Mouse (Mus musculus): ENCODE results near the gene Eif4a3. TPM values are rescaled to one million over a fixed set of nuclear protein-coding genes. Genes with fewer than 3 reads are reported as not detected.
A peak's percentile ranks its signal among the peaks of the same experiment; 100 is the strongest.
"Not testable (repeated sequence)": the region's sequence is repeated elsewhere in the genome, so short reads cannot be mapped to it uniquely, and the experiment has no call there.

Eif4a3 gene
- total RNA-seq, 2 experiments from 2014 or later, result 115 to 127 TPM

GRCm38 (mm10) chr11:119300246-119300935 is 502 bp upstream of the Eif4a3 start:
- intact Hi-C loops (cut with DNase I), result loop anchor here (10.0 kb wide), 2 partner anchors 184 to 604 kb away; no protein-coding TSS in a partner anchor
- DNase-seq, result no peak

DNA sequence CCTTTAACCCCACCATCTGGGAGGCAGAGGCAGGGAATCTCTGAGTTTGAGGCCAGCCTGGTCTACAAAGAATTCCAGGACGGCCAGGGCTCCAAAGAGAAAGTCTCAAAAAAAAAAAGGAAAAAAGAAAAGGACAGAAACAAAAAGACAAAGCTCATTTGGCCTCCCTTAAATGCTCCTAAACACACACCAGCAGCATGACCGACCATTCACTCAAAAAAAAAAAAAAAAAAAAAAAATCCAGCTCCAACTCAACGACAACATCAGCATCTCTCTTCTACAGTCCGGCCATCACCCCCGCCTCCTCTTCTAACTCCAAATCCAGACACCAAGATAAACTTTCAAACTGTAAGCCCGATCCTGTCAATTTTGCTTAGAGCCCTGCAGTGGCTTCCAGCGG is 972 bp downstream of the Eif4a3 start:
- intact Hi-C loops (cut with DNase I), result no loop called here
- DNase-seq, result no peak

GRCm38 (mm10) chr11:119297996-119298395 is 1.9 kb downstream of the Eif4a3 start:
- intact Hi-C loops (cut with DNase I), result no loop called here
- DNase-seq, result no peak

- DNase-seq; intact Hi-C loops (cut with DNase I): not testable (repeated sequence)
Observed at GRCm38 (mm10) chr11:119292861-119293260, 7.0 kb downstream of the Eif4a3 start.

DNA sequence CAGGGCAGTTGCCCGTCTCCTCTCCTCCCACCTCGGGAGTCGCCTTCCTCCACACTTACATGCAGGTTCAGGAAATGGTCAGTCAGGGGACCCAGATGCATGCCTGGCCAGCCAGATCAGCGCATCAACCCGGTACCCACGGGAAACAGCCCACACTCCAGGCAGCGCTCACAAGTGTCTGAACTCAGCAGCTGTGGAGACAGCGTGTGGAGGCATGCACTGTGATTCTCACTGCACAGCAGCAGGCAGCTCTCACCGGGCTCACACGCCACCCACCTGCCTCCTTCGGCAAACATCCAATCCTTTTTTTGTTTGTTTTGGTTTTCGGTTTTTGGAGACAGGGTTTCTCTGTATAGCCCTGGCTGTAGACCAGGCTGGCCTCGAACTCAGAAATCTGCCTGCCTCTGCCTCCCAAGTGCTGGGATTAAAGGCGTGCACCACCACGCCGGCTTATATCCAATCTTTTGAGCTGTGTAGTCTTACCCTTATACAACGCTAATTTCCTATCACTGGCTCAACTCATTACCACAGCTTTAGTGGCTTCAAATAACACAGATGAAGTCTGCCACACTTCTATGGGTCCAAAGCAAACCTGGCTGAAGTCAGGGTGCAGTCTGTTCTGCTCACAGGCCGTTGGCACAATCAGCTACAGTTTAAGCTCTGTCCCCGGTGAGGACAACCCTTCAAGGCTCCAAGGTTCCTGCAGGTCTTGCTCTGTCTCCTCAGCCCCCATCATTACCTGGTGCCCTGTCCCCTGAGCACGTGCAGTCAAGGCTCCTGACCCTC is 12.5 kb downstream of the Eif4a3 start:
- DNase-seq, result no peak
- intact Hi-C loops (cut with DNase I), result no loop called here

DNA sequence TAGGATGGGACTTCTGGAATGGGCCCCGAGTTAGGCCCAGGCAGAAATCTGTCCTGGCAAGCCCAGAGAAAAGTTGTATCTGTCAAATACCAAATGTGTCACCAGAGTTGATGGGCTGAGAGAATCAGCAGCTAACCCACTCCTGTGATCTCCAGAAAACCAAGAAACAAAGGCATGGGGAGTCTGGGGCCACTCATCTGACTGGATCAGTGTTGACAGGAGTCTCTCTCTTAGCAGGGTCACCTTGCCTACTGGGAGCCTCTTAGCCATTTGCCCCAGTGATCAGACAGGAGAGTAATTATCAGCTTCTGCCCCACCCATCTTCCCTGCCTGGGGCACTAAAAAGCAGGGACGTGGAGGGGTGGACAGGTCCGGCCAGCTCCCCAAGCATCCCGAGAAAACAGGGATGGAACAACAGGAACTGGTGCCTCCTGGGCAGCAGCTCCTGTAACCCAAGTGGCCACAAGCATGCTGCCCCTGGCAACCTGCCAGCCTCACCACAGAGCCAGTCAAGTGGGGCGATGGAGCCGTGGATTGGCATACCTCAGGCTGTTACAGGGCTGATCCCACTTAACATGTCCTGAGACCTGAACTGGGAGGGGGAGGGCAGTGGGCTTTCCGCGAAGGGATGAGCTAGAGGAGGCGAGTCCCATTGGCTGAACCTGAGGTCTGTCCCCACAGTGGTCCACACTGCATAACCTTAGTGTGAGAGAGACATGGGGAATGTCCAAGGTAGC is 13.9 kb downstream of the Eif4a3 start:
- intact Hi-C loops (cut with DNase I), result no loop called here
- DNase-seq, result peak; percentile 50

DNA sequence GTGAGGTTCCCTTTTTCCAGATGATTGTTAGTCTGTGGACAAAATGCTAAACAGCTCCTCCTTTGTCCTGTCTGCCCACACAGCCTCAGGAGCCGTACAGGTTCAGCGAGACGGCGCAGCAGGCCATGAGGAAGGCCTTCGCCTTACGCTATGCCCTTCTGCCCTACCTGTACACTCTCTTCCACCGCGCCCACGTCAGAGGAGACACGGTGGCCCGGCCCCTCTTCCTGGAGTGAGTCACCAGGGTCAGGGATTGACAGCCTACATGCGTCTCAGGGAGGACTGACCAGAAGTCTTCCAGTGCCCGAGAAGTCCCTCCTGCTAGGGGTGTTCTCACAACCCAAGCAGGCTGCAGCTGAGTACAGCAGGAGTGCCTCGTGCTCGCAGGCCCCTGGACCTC is 18.9 kb downstream of the Eif4a3 start:
- DNase-seq, result no peak
- intact Hi-C loops (cut with DNase I), result no loop called here

DNA sequence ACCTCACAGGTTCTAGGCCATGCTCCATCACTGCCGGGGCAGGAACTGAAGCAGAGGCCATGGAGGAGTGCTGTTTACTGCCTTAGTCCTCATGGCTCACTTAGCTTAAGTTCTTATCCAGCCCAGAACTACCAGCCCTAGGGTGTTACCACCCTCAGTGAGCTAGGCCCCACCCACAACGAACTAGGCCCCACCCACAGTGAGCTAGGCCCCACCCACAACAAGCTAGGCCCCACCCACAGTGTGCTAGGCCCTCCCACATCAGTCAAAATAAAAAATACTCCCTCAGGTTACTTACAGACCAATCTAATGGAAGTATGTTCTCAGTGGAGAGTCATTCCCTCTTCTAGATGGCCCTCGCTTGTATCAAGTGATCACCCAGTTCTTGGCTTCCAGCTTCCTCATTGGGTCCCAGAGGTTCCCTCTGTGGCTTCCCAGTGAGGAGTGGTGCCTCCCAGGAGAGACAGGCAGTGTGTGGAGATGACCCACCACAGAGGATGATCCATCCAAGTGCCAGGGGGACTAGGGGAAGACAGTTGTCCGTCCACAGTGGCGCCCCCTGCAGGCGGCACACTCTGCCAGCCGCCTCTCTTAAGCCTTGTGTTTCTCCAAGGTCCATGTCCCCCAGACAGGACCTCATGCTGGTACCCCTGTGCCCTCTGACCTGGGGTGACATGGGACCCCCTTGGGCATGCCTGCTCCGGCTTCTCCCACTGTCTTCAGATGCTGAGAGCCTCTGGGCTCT is 26.5 kb downstream of the Eif4a3 start:
- no peak for DNase-seq
- intact Hi-C loops (cut with DNase I), result no loop called here

GRCm38 (mm10) chr11:119272492-119272891 is 27.4 kb downstream of the Eif4a3 start:
- DNase-seq; intact Hi-C loops (cut with DNase I): not testable (repeated sequence)

DNA sequence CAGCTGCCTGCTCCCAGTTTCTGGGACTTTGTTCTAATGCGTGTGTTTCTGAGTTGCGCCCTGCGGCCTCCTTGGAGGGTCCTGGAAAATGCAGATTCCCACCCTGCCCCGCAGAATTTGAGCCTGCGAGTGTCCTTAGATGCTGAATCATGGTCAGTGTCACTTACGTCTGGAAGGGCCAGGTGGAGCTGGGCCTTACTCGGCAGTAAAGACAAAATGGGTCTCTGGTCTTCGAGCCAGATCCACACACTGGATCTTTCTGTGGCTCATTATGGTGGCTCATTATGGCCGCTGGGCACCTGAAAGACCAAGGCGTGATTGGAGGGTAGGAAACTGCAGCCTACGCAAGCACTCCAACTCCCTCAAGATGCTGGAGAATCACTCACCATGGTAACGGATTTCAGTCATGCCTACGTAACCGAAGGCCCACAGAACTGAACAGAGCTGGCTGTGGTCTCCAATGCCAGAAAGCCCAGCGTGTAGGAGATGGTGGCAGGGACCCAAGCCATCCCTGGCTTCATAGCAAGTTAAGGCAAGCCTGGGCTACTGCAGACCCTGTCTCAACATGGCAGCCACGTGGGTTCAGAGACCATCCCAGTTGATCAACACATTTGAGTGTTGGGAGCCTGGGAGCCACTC is 31.2 kb downstream of the Eif4a3 start:
- no peak for DNase-seq
- intact Hi-C loops (cut with DNase I), result no loop called here

GRCm38 (mm10) chr11:119267768-119268556 is 31.9 kb downstream of the Eif4a3 start, which contains the start of gene Gaa:
TSS of gene Gaa (plus strand) at chr11:119267887.
- DNase-seq, result peak; percentile 96
- intact Hi-C loops (cut with DNase I), result no loop called here

DNA sequence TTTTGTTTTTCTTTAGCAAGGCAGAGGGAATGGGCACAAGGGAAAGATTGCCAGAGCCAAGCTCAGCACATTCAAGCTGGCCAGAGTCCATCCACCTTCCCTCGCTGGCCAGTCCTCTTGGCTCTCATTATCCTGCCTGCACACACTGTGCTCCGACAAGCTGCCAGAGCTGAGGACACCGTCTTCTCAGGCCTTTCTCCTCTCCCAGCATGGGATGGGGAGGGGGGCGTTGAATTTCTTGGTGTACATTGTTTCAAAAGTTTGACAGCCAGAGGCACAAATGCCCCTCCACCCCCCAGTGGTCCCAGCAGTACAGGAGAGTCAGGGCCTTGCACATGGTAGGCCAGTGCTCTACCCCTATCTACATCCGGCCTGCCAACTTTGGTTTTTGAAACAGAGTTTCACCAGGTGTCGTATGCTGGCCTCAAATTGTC is 32.6 kb downstream of the Eif4a3 start:
- intact Hi-C loops (cut with DNase I), result no loop called here
- peak; percentile 70 for DNase-seq

- intact Hi-C loops (cut with DNase I), result no loop called here
- no peak for DNase-seq
Observed at GRCm38 (mm10) chr11:119265811-119266210, 34.1 kb downstream of the Eif4a3 start.

GRCm38 (mm10) chr11:119264413-119264812 is 35.5 kb downstream of the Eif4a3 start:
- DNase-seq, result no peak
- intact Hi-C loops (cut with DNase I), result no loop called here

- intact Hi-C loops (cut with DNase I), result no loop called here
- no peak for DNase-seq
Observed at GRCm38 (mm10) chr11:119259977-119260376, 39.9 kb downstream of the Eif4a3 start.

- peak; percentile 56 for DNase-seq
- intact Hi-C loops (cut with DNase I), result no loop called here
Observed at GRCm38 (mm10) chr11:119258572-119259322, 41.1 kb downstream of the Eif4a3 start.

- DNase-seq, result no peak
- intact Hi-C loops (cut with DNase I), result no loop called here
Observed at GRCm38 (mm10) chr11:119258216-119258571, 41.7 kb downstream of the Eif4a3 start.

DNA sequence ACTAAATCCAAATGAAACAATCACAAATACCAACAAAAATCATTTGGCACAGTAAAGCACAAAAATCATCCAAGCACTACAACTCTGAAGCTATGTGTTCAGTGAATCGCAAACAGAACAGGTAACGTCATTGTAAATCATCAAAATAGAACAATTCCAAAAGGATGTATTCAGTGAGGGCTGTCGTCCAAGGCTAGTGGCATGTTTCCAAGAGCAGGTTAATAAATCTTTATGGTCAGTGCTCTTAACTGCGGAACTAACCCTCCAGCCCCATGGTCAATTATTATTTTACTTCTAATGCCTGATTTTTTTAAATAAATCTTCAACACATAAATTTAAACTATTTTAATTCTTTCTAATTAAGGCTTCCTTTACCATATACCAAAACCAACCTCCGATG is 43.3 kb downstream of the Eif4a3 start:
- intact Hi-C loops (cut with DNase I); DNase-seq: not testable (repeated sequence)

All from left cerebral cortex, postnatal 4 days (tissue).